In the genomic region with DNA sequence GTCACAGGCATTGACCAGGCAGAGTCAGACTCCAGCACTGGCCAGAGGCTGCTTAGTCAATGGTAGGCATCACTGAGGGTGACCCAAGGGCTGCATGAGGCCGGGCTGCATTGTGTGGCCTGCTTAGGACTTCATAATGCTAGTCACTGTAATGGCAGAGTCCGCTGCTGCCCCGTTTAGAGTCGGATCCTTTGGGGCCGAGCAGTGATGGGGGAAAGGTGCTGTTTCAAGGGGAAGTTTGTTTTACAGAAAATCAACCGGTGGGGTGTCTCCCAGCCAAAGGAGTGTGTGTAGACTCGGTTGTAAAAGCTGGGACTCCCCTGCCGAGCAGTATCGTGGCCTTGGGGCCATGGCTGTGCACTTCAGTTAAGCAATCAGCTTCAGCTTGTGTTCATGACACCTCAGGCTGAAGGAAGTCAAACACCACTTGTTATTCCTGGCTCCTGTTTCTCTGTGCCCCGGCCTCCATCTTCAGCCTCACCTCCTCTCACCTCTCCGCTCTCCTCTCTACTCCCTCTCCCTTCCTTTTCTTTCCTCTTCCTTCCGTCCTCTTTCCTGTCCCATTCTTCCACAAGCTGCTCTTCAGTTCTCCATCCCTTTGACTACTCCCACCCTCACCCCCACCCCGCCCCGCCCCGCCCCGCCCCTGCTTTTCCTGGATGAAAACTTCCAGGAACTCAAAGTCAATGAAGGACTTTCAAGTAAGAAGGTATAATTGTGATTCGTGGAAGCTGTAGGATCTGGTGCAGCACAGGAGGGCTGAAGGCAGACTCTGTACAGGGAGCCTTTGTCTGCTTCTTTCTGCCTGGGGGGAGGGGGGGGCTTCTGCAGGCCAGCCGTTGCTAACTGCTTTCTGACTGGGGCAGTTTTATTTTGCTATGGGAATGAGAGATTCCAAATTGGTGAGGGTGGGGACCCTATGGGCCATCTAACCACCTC, we compare ENCODE assay signal across 12 mouse cellular contexts. TPM values are rescaled to one million over a fixed set of nuclear protein-coding genes. Genes with fewer than 3 reads are reported as not detected.
DNase-seq lines count a peak whose midpoint lies in the region; ATAC-seq and TF ChIP-seq lines count a peak whose summit lies in the region.
"Had no signal": no experiment of that assay in that cellular context is flagged by ENCODE, and none has a peak within 500 bp of the region (broad histone marks: within the 10 kb centered on the region; RNA-seq: fewer than 3 reads in every experiment).

No protein-coding gene starts in this region.

- in situ Hi-C loops in ES-E14 (cut with MboI; ENCODE audit: low sequenced_read_pairs in 2 of 2, unreplicated experiment in 2 of 2): loop anchor here (5.0 to 10.0 kb wide), 2 partner anchors 94 to 102 kb away; a partner anchor contains a TSS

- H3K4me2 ChIP-seq in limb, embryonic 12.5 days: no peak overlapping the region

- H3K4me3 ChIP-seq in layer of hippocampus, adult 2 months: no peak overlapping the region
- peak overlapping the region; percentile 8 for H3K4me3 ChIP-seq in ES-Bruce4 (ENCODE audit: low read depth, low read length)
- H3K4me3 ChIP-seq in ES-E14 (ENCODE audit: insufficient read depth in 1 of 2, low read depth in 1 of 2, low read length in 2 of 2, poor library complexity in 1 of 2, severe bottlenecking in 1 of 2): peak overlapping the region in 1 of 2 experiments; percentile 35; a peak in 2 of 4 replicates
- no peak overlapping the region for H3K4me3 ChIP-seq in limb, embryonic 12.5 days (replicated peaks)

- no peak for ATAC-seq in limb, embryonic 12.5 days (ENCODE audit: insufficient number of reproducible peaks, insufficient read depth, low FRiP score, low TSS enrichment, low read depth)
- ATAC-seq: inflammation-experienced regulatory T-cells, adult 6 months had no signal

- WGBS in limb, embryonic 12.5 days: 60% methylated on average over 18 of the region's 18 CpGs

- H3K27me3 ChIP-seq in ES-Bruce4 (ENCODE audit: control insufficient read depth, insufficient read depth, low read length, poor library complexity, severe bottlenecking): no peaks in the 10 kb centered on the region
- no peaks in the 10 kb centered on the region for H3K27me3 ChIP-seq in limb, embryonic 12.5 days

- H3K36me3 ChIP-seq in ES-Bruce4 (ENCODE audit: control insufficient read depth, insufficient read depth, low read length, poor library complexity, severe bottlenecking): no peaks in the 10 kb centered on the region
- no peaks in the 10 kb centered on the region for H3K36me3 ChIP-seq in ES-E14 (ENCODE audit: control insufficient read depth, insufficient read depth, low read length, poor library complexity, severe bottlenecking)
- H3K36me3 ChIP-seq in limb, embryonic 12.5 days: no peaks in the 10 kb centered on the region

- DNase-seq in layer of hippocampus, adult 2 months (ENCODE audit: low spot score in 2 of 2): no peak
- DNase-seq in layer of hippocampus, adult 8-10 months (ENCODE audit: low spot score in 2 of 2): no peak
- DNase-seq in ES-E14 (ENCODE audit: low read depth, low spot score): peak; percentile 74
- no peak for DNase-seq in ovary, postnatal 14 days (ENCODE audit: low spot score)
- no peak for DNase-seq in adrenal gland, postnatal 36 days
- DNase-seq: cerebellum, adult 11 months had no signal

- TF ChIP-seq CTCF in layer of hippocampus, adult 2 months (conservative IDR thresholded peaks at IDR 0.05): no peak
- TF ChIP-seq CTCF in ES-Bruce4 (IDR thresholded peaks at IDR 0.05; ENCODE audit: low read depth, low read length): no peak

- peak overlapping the region; percentile 46; the same call in 1 of the 2 replicates for H3K27ac ChIP-seq in layer of hippocampus, adult 2 months
- peak overlapping the region; percentile 90 for H3K27ac ChIP-seq in ES-Bruce4 (ENCODE audit: insufficient read depth, low read length)
- H3K27ac ChIP-seq in ES-E14 (ENCODE audit: insufficient read depth, low read depth, low read length, poor library complexity, severe bottlenecking): peak overlapping the region; percentile 89
- H3K27ac ChIP-seq in limb, embryonic 12.5 days: peak overlapping the region; percentile 67
- H3K27ac ChIP-seq: macrophage had no signal

- TF ChIP-seq POLR2A in ES-Bruce4 (IDR thresholded peaks at IDR 0.05; ENCODE audit: insufficient read depth, low read length): no peak

- H3K4me1 ChIP-seq in ES-Bruce4 (ENCODE audit: control insufficient read depth, insufficient read depth, low read length) (peaks cover 16% of the 10 kb centered on the region), ES-E14 (ENCODE audit: control insufficient read depth in 2 of 2, insufficient read depth in 2 of 2, low read length in 2 of 2, poor library complexity in 1 of 2) (peaks cover 2 to 39% of the 10 kb centered on the region in 2 experiments; a peak in 3 of 4 replicates)
- H3K4me1 ChIP-seq in limb, embryonic 12.5 days (replicated peaks): peaks cover 37% of the 10 kb centered on the region

- H3K9me3 ChIP-seq in ES-Bruce4 (replicated peaks; ENCODE audit: control insufficient read depth, insufficient read depth, low read length, poor library complexity, severe bottlenecking) (no peaks in the 10 kb centered on the region), ES-E14 (ENCODE audit: control insufficient read depth, insufficient read depth, low read depth, low read length) (no peaks in the 10 kb centered on the region)
- H3K9me3 ChIP-seq in limb, embryonic 12.5 days: no peaks in the 10 kb centered on the region

- H3K9ac ChIP-seq in ES-Bruce4 (ENCODE audit: low read depth, poor library complexity, severe bottlenecking) (peak overlapping the region; percentile 2; the same call in 1 of the 2 replicates), ES-E14 (ENCODE audit: insufficient read depth, low read depth, low read length, poor library complexity, severe bottlenecking) (peak overlapping the region; percentile 29; the same call in 1 of the 2 replicates)
- H3K9ac ChIP-seq in limb, embryonic 12.5 days (replicated peaks): no peak overlapping the region

- TF ChIP-seq EP300 in ES-Bruce4 (IDR thresholded peaks at IDR 0.05; ENCODE audit: insufficient read depth, low read depth, low read length): peak; percentile 77

TF ChIP-seq in ES-E14, 5 proteins besides CTCF, POLR2A, EP300 and RAD21:
- TF ChIP-seq CHD2 (IDR thresholded peaks at IDR 0.05; ENCODE audit: low read depth, low read length) (0 out of 2 replicates have a peak, but pooled peaks have one; percentile 34), HCFC1 (IDR thresholded peaks at IDR 0.05; ENCODE audit: borderline replicate concordance, insufficient read depth, low read length) (no peak)

RNA-seq across cellular contexts. Expression of a gene that starts 14.6 kb away (rescaled TPM):
- not detected for total RNA-seq in layer of hippocampus, adult 2 months (2021)
- total RNA-seq in layer of hippocampus, adult 8-10 months (2022): under 1 TPM in 1 of 4 experiments, not detected in 3; 0.27 TPM
- not detected in 2 replicates for polyA plus RNA-seq in ES-Bruce4 (2011; ENCODE audit: insufficient read depth, insufficient read length, low read depth, missing spikeins)
- not detected in 2 replicates for total RNA-seq in ES-E14 (2012; rRNA removed)
- polyA plus RNA-seq in limb, embryonic 12.5 days (2016; fragmentation: Nextera tagmentation; extraction: Ambion mirVana): not detected in 2 replicates
- total RNA-seq in adrenal gland, postnatal 36 days (2021): not detected
- total RNA-seq: layer of hippocampus, postnatal 10 days had no signal
- polyA plus RNA-seq: embryonic facial prominence, embryonic 14.5 days; macrophage had no signal

RNA-seq across cellular contexts. Expression of a gene that starts 23.0 kb away (rescaled TPM):
- total RNA-seq in layer of hippocampus, adult 2 months (2021): not detected
- total RNA-seq in layer of hippocampus, adult 8-10 months (2022): not detected
- polyA plus RNA-seq in ES-Bruce4 (2011; ENCODE audit: insufficient read depth, insufficient read length, low read depth, missing spikeins): not detected in 2 replicates
- total RNA-seq in ES-E14 (2012; rRNA removed): 0.79 and 1.1 TPM in 2 replicates
- 0.31 and 0.38 TPM in 2 replicates for polyA plus RNA-seq in limb, embryonic 12.5 days (2016; fragmentation: Nextera tagmentation; extraction: Ambion mirVana)
- total RNA-seq in adrenal gland, postnatal 36 days (2021): under 1 TPM in 1 of 2 experiments, not detected in 1; 0.36 TPM
- total RNA-seq: layer of hippocampus, postnatal 10 days had no signal
- polyA plus RNA-seq: inflammation-experienced regulatory T-cells, adult 6 months had no signal
